Mouse (Mus musculus) MN1 (cell line): Measurements from ENCODE around the gene Galntl6.
A peak's percentile ranks its signal among the peaks of the same experiment; 100 is the strongest.
"Not testable (repeated sequence)": the region's sequence is repeated elsewhere in the genome, so short reads cannot be mapped to it uniquely, and the experiment has no call there.

Source experiments
- DNase-seq: peaks from one replicate; pipeline ENCODE4 v3.0.0-alpha.2; 2016; ENCODE audit warnings: low spot score

Galntl6 gene

DNA sequence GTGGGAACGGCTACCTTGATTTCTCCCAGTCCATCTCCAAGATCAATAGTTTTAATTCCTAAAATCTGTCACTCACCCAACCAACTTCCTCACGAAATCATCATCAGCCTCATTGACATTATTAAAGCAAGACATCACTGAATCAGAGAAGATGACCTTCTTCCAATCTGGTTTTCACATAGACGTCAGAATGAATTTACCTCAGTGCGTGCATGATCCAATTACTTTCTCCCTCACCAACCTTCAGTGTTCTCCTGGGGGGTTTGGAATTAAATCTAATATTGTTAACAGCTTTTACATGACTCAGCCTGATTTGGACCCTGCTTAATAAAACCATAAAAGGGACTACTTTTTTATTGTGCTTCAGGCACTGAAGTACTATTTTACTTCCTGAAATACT lies 307.7 kb downstream of the Galntl6 start:
- no peak for DNase-seq

DNA sequence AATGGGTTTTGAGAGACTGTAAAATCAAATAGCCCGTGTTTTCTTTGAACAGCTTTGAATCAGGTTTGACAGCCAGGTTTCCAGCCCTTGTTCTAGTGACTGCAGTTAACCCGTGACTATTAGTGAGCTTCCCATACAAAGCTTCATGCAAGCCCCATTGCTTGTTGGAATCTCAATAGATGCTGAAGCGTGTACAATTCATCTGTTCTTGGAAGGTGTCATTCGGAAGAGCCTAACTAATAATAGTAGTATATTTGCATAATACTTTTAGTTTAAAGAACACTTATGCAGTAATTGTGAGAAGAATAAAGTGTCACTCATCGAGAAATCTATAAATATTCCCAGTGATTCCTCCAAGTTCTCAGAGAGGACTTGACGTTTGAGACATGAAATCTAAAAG lies 314.6 kb downstream of the Galntl6 start:
- no peak for DNase-seq

DNA sequence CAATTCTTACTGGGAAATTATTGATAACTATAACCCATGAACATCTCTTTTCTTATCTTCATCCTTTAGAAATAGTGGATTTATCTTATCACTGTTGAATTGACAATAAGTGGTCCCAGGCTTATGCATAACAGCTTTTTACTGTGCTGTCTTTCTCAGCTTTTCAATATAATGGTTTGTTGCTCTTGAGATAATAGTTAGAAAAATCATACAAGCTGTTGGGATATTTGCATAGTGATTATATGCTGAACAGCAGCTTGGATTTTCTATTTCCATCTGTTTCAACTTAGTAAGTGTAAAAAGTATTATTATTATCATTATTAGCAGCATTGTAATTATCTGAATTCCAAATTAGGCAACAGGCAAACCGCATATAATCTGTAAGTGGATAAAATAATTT lies 337.1 kb downstream of the Galntl6 start:
- no peak for DNase-seq

DNA sequence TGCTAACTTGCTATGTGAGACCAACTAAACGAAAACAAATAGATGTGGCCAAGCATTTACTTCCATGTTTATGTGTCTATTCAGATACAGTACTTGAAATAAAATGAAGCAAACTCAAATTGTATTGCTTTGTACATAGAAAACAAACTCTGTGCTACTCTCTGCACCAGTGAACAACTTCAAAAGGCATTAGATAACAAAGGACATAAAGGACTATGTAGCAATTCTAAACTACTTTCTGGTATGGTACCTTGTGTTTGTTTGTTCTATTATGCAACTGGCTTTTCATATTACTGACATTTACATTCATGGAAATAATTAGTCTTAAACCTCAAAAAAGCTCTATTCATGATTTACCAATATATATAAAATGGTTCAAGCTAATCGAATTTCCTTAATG lies 344.4 kb downstream of the Galntl6 start:
- no peak for DNase-seq

DNA sequence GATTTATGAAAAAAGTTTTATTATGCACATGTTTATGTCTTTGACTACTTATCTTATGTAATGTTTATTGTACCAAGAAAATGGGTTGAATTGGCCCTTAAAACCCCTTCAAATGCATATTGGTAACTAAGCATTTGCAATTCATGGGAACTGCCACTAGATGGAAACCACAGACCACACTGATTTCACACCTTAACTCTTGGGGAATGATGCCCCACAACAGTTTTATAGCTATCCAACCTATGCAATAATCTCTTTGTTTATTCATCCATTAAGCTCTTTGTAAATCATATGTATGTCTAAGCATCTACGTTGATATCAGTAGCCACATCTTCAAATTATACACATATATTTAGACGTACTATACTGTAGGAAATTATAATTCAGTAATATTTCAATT lies 346.3 kb downstream of the Galntl6 start:
- peak; percentile 21 for DNase-seq

DNA sequence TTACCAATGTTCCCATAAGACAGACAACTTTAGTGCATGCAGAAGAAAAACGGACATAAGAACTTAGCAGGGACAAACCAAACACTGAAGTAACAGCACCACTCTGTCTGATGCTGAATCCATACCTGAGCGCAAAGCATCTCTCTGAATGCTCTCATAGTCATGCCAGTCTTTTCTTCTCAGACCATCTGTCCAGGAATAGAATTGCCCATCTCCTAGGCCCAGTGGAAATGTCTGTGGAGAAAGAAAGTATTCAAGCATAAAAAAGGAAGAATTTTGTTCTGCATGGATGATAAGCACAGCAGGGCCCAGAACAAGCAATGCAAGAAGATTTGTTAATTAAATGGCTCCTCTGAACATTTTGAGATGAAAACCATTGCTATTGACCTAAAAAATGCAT lies 376.7 kb downstream of the Galntl6 start:
- no peak for DNase-seq

DNA sequence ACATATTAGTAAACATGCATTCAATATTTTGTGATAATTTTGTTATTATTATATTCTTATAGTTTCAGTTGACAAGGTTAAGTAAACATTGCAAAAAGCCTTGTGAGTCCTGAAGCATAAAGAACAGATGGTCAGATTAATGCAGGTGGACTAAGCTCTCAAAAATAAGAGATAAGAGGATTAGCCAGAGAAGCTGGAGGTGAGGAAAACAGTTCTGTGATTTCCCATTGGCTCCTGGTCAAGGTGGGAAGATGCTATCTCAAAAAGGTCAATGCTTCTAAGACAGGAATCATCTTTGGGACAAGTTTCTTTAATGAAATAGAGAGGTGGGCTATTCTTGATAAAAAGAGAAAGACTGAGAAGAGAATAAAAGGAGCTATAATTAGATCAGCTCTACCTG lies 377.8 kb downstream of the Galntl6 start:
- no peak for DNase-seq

DNA sequence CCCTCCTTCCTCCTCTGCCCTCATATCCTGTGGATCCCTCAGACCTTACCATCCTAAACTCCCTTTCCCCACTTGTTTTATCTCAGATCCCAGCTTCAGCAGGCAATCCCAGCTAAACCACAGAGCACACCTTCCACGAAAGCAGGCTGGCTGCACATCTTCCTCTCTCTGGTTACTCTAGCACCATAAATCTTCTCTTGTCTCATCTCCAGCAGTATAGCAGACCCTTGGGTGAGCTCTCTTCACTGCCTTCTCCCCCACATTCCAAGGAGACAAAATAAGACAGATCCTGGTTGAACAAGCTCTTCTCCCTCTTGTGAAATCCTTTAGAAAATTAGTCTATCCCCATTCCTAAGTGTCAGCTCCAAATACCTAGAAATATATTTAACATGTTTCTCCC lies 389.0 kb downstream of the Galntl6 start:
- DNase-seq = no peak

DNA sequence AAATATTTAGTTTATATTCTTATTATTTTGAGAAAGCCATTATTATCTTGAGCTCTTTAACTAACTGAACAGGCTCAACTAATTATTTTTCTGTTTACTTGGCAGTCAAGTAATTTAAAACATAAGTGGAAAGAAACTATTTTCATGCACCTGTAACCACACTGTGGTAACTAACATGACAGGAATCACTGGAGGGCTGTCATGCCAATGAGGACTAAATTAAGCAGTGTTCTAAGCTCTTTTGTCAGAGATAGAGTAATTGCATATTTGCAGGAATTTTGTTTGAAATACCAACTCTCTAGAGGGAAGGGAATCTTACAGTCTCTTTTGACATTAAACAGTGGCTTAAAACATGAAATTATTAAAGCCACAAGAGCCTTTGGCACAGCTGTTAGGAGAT lies 390.5 kb downstream of the Galntl6 start:
- DNase-seq = no peak

DNA sequence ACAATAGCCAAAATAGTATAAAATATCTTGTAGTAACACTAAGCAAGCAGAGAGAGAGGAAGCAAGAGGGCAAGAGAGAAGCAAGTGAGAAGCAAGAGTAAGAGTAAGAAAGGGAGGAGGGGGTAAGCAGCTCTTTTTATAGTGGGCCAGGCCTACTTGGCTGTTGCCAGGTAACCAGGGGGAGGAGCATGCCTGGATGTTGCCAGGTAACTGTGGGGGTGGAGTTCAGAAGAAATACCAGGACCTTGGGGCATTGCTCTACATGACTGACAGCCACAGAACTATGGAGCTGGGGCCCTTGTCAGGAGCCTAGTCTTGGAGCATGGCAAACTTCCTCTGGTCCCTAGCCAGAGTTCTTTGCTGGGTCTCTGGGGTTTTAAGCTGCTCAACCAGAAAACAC lies 401.9 kb downstream of the Galntl6 start:
- DNase-seq = no peak

DNA sequence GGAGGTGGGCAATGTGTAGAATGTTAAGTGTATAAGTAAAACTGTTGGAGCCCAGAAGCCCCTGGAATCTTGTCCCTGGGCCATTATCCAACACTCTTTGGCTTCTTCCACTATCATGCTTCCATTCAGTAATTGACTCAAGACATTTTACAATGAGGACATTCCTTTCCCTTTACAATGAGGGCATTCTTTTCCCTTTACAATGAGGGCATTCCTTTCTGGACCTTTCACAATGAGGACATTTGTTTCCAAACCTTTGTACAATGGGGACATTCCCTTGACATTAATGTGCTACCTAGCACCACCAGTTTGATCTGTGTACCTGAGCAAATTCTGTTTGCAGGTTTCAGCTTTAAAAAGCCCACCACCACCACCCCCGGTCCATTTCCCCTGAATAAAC lies 403.4 kb downstream of the Galntl6 start:
- DNase-seq = no peak

DNA sequence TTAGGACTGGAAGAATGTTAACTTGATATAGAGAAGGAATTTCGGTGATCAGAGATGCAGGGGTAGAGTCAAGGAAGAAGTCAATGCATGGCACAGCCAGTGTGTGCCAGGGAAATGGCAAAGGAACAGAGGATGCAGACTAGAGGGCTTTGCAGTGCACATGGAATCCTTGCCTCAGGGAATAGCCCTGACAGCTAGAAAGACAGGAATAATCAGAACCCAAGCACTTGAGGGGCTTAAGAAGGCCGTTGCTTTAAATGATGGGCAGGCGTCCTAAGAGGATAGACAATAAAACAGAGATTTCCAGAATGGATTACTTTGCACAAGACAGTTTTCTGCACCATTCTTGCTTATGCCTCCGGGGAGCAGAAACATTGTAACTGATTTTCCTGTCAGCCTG lies 425.3 kb downstream of the Galntl6 start:
- DNase-seq = no peak

DNA sequence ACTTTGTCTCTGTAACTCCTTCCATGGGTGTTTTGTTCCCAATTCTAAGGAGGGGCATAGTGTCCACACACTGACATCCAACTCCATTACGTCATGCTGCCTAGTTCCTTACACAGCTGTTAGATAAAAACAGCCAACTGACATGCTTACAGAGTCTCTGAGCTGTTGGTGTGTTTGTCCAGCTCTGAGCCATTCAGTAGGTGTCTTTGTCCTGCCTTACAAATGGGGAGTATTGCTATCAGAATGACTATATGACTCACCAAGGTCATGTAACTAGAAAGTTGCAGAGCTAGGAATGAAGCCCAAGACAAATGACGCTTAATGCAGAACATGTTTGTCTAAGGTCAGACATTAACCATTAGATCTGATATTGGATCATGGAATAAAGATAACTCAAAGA lies 449.1 kb downstream of the Galntl6 start:
- not testable (repeated sequence) for DNase-seq

DNA sequence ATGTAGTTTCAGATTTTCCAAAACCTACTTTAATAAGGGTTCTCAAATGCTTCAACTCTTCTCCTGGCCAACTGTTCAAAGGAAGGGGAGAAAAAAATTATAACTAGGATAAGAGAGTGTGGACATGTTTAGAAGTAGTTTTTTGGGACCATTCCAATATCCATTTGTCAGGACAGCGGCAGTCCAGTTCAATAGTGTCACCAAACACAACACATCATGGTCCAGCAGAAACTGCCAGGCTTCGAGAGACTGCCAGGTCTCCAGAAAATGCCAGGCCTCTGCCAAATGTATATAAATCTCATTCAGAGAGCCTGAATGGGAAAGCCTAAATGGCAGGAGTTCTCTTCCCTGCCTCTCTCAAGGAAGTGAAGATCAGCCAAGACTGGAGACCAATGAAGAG lies 469.7 kb downstream of the Galntl6 start:
- no peak for DNase-seq

DNA sequence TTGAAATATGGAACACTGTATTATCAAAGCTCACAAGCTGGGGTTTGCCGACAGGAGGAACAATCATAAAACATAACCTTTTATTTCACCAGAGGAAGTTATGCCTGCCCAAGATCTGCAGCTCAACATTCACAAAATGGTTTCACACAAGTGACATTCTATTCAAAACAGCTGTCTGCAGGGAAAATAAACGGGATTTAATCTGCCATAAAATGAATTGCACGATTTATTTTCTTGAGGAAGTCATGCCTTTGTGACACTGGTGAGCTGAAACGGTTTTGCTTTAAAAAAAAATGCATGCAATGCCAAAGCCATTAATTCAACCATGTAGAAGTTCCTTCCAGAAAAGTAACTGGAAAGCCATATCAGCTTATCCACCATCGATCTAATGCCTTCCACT lies 494.0 kb downstream of the Galntl6 start:
- DNase-seq = no peak

DNA sequence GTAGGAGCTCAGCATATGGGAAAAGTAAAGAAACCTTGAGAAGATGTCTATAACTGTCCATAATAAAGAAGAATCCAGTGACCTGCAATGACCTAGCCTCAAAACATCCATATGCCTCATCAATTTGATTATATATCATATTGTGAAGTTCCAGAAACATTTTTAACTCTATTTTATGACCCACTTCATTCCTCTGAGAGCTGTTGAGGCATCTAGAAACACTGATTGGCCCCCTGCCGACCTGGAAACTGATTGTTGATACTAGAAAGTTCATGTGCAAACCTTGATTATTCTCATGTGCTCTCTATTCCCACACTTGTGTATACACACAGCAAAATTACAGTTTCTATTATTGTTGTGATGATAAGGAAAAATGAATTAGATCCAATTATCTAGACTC lies 494.9 kb downstream of the Galntl6 start:
- DNase-seq = no peak

DNA sequence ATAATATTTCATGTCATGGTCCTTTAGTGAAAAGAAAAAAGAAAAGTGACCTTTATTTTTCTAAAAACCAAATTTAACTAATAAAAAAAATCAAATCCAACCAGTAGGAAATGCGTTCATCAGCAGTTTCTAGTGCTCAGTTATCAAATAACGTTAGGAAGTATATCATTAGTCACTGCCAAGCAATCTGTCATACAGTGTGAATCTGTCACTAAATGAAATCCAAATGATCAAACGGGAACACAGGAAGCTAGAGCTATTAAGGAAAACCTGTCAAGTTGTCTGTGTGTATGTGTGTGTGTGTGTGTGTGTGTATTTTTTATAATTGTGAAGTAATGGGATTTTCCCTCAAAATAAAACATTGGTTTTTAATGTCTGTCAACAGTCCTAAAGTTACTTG lies 515.9 kb downstream of the Galntl6 start:
- no peak for DNase-seq

DNA sequence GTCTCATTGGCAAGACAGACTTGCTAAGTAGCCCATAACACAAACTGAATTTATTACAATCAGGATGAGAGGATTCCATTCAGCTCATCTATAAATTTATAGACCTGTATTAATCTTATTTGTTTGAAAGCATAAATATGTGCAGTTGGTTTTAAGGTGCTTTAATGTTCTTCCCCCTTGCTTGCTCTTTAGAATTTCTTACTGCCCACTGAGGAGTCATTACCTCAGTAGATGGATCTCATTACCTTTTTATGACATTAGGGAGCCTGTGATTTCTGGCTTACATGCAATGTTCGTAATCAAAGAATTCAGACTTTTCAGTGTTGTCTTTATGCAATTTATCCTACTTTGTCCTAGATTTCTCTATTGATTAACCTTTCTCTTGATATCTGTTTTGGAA lies 516.6 kb downstream of the Galntl6 start:
- no peak for DNase-seq

DNA sequence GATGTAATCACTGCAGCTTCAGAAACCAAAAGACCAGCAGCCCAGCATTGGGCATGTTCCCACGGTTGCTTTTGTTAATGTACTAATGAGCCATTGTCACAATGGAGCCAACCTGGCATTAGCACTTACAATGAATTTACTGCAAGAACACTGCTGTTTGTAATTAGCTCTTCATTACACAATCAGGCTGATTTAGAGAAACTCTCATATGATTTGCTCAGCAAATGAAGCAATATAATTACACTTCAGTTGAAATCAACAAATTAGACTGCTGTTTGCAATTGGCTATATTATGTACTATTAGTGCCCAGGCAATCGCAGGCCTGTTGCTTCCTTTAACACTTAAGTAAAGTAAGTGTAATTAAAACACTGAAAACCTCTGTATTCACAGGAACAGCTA lies 540.1 kb downstream of the Galntl6 start:
- DNase-seq = no peak

DNA sequence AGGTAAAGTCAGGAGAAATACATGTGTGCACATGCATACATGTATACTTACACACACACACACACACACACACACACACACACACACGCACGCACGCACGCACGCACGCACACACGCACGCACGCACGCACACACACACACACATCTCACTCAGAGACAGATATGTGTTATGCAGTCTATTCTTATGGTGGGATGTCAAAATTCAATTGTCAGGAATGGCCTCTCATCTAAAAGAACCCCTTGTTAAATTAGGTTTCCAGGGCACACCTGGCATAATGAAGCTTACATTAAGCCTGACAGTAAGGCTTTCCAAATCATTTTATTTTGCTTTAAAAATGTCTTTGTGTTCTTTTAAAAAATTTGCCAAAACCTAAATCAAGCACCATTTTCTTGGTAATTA lies 540.5 kb downstream of the Galntl6 start:
- DNase-seq = no peak

DNA sequence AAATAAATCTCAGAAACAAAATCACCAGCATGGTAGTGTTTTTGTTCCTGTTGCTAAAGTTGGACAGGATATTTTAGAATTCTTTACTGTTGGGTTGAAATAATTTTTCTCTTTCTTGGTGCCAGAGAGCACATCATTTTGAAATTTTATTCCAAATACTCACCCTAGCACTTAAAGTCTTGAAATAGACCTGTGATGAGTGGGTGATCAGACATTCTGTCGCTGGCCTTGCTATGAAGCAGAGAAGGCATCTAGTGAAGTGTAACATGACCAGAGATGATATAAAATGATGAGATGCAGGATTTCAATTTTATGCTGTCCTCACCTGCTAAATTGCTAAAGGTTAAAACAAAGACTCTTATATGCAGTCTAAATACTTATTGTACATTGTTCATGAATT lies 581.3 kb downstream of the Galntl6 start:
- no peak for DNase-seq

DNA sequence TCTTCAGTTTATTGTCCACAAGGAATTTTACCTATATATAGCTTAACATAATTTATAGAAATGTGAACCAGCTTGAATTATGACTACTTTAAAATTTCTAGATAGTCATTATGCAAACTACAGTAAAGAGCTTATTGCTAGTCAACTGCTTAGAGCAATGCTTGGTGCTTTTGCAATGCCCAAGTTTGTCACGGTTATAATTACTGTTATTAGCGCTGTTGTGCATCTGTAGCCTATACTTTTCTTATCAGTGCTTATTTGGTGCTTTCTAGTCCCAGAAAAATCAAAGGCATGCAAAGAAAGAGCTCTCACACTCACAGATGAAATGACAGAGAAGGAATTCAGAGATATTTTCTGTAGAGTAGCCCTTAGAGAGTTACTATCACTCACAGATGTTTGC lies 599.0 kb downstream of the Galntl6 start:
- no peak for DNase-seq

DNA sequence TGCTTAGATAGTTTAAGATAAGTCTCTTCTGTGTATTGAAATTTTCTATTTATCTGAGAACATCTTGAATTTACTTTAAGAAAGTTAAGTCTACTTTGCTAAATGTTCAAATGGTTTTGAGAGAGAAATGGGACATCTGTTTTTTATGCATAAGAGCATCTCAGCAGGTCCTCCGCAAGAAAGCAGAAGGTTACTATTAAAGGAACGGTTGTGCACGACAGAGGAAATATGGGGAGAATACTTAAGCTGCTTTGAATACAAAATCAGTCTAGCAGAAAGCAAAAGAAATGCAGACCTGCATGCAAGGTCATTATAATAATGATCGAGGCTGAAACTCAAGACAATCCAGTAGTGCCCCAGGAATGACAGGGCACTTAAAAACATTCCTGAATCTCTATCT lies 621.0 kb downstream of the Galntl6 start:
- DNase-seq = no peak

DNA sequence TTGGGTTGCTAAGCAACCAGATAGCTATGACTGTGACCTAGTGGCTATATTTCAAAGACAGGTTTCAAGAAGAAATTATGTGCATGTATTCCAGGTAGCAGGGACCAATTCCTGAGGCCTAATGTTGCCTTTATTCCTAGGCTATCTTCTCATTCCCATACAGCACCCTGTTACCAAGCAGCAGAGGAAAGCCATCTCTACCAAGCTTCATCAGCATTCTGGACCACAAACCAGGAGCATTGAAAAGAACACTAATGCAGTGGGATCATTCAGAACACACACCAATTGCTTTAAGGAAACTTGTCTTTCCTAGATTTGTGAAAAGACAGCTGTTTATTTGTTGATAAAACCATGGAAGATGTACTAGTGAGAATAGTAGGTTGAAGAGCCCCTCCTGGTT lies 622.4 kb downstream of the Galntl6 start:
- DNase-seq = no peak

DNA sequence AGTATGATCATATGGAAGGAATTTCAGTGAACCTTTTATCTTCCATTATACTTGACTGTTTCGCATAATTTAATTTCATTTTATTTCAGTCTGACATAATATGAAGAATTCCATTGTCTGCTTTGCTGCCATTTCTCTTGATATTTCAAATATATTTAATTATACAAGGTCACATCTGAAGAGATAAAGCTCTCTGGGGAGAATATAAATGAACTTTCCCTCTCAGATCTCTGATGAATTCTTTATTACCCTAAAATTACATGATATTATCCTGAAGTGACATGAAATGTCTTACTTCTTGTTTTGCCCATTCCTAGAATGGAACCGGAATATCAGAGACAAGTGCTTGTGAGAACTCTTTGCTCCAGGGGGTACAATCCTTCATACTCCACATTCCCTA lies 647.0 kb downstream of the Galntl6 start:
- no peak for DNase-seq
